Mouse (Mus musculus) retina, postnatal 7 days (tissue): Measurements from ENCODE around the gene Fam72a.

ENCODE experiments used
- DNase-seq: peaks from one replicate; pipeline ENCODE4 v3.0.0-alpha.2; 2012; ENCODE audit warnings: low read depth, low spot score

Fam72a gene

DNA sequence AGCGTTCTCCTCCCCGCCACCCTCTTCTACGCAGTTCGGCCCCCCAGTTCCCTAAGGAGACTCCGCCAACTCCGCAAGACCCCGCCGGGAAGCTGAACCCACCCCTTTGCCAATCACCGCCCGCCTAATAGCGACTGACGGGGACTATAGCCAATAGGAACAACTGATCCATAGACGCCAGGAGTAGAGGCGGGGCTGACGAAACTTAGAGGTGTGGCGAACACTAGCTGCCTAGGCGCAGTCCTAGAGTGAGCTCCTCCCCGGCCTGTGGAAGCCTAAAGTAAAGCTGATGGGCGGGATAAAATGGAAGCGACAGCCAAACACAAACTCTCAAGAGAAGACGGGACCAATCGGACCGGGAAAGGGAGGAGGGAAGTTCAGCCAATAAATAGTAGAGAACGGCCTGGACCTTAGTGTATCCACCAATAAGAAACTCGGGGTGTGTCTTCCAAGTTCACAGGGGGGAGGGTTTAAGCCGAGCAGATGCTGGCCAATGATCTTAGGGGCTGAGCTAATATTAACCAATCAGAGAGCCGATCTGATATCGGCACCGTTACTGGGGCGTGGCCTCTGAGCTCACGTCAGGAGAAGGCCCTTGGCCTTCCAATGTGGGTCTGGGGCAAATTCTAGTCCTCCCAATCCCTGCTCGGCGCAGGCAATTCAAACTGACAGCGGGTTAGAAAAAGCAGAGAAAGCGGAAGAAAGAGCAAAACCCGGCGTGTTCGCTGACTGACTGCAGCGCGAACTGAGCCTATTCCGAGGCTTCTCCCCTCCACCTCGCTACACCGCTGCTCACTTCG is at the start of gene Fam72a, which contains the start of gene Srgap2:
Gene Fam72a (plus strand): TSS at position 623 of the 800 bp plus-strand sequence.
Gene Srgap2 (minus strand): TSS at position 72 of the 800 bp plus-strand sequence.
- DNase-seq: peak; percentile 97

DNA sequence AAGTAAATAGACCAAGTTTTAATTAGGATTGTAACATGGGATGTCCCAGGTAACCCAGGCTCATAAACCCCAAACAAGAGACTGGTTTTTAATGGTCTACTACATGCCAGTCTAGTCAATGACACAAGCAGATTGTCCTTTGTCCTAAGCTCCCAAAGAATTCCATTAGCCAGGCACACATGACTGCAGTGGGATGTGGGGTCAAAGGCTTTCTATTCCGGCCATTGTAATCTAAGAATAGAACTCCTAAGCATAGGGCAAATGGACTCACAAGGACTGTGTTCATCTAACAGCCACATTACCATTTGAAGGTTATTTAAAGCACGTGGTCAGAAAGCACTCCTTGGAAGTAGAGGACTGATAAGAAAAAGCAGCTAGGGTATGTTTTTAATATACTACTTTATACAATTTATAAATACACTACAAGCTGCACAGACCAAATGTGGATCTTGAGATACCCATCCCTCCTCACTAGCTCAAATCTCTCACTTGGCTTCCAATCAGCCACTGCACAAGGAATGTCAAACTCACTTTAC is 48.9 kb upstream of the Fam72a start:
- DNase-seq: no peak

DNA sequence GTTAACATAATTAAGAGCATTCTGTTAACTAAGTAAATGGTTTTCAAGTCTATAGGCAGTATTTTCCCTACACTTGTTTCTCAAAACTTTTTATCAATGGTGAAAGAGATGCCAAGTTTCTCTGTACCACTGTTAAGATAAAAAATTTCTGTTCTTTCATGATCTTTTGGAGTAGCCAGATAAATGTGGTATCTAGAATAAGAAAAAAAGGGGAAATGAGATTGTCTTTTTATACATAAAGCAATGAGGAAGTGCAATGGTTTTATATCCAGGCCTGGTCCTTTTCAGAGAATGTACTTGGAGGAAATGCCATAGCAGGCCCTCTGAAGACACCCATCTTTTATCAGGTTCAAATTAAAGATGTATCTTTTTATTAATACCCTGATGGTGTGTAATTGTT is 46.3 kb upstream of the Fam72a start:
- no peak for DNase-seq

DNA sequence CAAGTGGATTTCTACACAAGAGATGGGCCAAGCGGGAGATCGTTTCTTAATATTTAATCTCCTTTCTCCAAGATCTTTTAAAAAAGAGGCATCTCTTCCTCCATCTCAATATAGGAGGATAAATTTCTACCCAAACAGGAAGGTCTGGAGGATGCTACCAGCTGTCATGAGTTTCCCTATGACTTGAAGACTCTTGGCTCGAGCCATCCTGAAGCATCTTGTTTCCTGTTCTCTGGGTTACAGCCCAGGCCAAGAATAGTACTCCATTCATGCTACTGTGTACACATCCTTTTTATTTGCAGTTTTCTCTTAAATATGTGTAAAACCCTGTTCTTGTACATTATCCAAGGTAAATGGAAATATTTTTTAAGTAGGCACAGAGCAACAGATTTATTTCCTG is 45.5 kb upstream of the Fam72a start:
- no peak for DNase-seq

DNA sequence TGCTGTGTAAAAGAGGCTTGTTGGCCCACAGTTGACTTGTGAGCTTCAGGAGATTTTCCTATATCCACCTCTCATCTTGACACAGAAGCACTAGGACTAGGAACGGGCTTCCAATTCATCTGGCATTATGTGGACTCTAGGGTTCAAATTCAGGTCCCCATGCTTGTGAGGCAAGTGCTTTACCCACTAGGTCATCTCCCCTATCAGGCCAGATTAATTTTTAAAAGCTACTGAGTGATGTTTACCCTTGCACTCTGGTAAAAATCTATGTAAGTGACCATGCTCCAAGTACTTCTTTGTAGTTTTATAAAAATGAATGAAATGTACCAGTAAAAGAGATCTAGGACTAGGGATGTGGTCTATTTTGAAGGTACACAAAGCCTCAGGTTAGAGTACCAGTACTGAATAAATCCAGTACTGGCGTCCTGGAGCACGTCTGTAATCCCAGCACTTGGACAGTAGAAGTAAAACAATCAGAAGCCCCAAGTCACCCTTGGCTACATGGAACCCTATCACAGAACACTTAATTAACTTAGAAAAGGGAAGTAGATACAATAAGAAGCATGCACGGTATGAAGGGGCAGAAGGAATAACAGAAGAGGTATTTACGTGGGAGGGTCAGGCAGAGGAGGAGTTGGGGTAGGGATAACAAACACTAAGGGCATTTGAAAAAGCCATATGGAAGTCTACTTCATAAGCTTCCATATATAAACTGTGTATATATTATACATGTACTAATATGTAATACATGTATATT is 41.4 kb upstream of the Fam72a start:
- DNase-seq: no peak

DNA sequence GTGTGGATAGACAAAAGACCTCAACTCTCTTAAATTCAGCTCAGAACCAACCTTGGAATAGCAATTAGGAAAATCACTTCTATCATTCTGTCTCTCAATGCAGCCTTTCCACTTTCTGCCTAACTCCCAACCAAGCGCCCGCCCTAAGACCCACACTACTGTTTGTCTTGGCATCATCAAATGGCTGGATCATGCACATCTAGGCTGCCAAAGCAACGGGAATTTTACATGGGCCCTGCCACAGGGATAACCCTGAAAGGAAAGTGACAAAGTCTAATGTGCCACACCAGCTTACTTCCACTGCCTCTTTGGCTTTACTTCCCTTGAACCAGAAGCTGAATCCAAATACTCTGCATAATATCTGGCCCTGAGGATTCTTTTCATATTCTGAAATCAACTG is 38.4 kb upstream of the Fam72a start:
- no peak for DNase-seq

DNA sequence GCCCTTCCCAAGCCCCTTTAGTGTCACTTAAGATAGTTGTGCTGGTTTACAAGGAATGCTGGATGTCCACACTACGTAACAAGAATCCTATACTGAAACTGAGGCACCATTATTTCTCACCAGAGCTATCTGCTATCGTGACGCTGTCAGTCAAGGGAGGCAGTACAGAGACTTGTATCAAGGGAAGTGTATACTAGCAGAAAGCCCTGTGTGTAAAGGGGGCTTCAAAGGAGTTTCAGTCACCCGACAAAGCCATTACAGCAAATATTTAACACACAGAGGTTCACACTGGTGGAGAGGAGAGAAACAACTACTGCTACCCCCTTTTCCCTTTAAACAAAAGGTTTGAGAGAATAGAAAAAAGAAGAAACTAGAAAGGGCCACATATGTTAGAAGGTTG is 36.1 kb upstream of the Fam72a start:
- DNase-seq: no peak

DNA sequence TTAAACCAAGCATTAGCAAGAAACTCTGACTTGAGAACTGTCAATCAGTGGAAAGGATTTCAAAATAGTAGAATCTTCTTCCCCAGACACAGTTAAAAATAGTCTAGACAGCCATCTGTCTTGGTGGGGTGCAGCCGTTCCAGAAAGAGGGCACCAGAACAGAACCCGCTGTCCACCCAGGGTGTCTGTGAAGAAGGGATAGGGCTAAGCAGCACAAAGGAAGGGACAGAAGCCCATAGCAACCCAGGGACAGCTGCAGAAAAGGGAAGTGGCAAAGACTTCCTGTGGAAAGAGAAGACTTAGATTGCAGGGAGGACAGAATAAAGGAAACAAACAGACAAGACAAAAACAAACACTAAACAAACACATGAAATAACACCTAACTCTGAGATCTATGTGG is 35.3 kb upstream of the Fam72a start:
- no peak for DNase-seq

DNA sequence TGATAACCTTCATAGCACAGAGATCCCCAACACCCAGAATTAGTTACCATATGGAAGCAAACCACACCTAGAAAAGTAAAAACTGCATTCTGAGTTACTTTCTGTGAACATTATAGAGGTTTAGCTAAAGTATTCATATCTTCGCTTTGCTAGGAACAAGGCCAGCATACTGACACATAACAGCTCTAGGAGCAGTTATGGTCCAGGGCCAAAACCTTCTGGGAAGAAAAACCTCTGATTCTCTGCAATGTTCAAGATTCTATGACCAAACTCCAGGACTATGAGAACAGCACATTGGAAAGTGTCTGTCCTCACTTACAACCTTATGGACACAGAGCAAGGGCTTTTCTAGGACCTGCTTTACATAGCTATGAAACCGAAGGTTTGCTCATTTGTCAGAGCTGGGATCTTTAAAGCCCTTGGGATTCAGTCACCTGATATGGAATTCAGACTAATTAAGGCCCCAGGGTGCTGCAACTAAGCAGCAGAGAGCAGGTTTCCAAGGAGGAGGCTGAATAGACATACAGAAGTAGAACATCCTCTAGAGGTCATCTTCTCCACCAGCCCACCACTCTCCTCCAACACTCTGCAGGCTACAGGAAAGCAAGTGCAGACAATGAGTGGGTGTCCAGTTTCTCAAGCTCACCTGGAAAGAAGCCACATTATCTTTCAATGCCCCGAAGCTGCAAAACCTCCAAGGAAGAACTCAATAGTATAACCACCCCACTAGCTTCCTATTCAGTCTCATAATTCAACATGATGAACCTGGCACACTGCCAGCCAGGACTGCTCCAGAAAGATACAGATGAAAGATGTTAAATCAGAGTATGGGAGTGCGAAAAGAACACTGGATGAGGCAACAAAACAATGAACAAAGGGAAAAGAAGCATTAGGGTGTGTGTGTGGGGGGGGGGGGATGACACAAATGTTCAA is 33.5 kb upstream of the Fam72a start:
- DNase-seq: no peak

DNA sequence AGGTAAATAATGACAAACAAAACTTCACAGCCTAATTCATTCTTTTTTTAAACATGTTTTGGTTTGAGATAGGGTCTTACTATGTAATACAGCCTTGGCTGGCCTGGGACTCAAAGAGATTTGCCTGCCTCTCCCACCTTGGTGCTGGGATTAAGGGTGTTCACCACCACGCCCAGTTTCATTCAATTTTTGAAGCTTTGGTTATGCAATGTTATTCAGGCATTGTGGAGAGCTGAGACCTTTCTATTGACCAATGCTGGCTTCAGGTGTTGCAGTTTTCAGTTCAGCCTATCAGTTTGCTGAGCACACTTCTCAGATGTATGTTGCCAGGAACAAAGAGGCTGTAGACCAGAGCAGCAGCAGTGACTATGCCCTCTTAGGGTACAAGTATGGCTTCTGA is 29.5 kb upstream of the Fam72a start:
- no peak for DNase-seq

DNA sequence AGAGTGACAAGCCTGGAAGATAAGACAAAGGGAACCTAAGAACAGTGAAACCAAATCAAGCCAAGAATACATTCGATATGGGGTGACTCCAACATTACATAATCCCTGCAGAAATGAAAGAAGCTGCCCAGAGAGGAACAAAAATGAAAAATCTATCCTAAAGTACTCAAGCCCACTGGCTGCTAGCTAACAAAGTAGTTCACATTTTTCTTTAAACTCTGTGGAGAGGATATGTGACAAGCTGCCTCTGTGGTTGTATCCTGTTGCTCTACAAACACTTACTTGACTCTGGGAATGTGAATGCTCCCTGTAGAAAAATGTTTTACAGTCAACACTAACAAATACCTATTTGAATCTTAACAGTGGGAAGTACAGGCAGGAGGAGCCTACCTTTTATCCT is 26.0 kb upstream of the Fam72a start:
- DNase-seq: no peak

DNA sequence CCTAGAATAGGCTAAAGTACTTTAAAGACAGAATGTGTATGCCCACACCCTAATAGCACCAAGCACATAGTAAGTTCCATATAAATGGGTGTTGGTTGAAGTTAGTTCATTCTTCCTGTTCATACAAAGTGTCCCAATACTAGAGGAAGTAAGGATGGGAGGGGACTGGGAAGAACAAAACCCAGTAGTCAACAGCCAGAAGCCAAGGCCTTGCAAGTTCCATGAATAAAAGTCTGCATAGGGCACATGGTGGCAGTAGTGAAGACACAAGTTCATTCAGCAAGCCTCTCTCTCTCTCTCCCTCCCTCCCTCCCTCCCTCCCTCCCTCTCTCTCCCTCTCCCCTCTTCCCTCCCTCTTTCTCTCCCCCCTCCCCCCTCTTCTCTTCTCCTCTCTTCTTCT is 16.6 kb upstream of the Fam72a start:
- DNase-seq: no peak

DNA sequence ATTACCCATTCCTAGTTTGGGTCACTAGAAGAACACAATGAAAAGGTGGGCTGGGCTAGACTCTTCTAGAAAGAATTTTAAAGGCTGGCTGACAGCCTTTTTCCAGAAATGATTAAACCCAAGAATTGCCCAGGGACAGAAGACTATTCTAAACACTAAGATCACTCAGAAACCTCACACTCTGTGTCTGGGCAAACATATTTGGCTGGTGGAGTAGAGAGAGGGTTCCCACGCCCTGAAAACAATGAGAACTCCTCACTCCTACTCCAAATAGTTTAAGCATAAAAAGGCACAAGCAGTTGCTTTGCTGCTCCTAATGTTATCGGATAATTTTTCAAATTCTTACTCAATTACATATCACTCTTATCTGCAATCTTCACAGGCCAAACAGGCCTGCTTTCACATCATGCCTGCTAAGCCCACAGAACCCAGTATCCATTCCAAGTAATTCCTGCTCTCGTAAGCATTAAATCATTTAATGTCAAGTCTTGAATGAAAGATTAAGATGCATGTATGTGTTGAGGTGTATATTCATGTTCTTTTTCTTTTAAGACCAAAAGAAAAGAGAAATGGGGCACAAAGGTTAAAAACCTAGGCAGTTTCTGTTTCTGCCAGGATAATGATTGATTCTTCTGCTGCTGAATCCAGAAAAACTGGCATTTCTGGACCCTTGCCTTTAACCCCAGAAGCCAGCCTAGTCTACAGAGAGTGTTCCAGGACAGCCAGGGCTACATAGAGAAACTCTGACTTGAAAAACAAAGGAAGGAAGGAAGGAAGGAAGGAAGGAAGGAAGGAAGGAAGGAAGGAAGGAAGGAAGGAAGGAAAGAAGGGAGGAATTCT is 15.8 kb upstream of the Fam72a start:
- DNase-seq: no peak

DNA sequence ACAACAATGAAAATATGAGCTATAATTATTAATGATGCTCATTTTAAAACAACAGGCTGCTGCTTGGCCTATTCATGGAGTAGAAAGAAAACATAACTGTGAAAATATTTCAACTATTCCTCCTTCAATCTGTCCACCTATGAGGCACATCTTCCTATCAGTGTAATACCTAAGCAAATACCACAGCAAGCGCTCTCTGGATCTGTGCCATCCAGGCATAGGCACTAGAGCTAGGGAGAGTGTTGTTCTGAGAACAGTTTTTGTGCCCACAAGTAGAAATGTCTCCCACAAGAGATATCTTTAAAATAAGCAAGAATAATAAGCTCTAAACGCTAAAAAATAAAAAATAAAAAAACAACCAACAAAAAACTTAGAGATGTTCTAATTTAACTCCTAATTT is 14.6 kb upstream of the Fam72a start:
- DNase-seq: no peak

DNA sequence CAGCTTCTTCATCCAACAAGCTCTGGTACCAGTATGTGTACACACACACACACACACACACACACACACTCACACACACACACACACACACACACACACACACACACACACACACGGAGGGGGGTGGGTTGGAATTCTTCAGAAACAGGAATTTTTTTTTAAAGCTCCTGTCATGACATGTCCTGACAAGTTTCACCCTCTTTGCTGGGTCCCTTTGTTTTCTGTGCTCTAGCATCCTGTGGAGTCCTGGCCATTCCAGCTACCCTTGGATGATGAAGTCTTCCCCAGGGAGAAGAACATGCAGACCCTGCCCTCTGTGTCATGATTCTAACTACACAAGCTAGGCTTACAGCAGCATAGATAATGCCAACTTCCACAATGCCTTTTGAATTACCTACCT is 13.5 kb upstream of the Fam72a start:
- DNase-seq: no peak

DNA sequence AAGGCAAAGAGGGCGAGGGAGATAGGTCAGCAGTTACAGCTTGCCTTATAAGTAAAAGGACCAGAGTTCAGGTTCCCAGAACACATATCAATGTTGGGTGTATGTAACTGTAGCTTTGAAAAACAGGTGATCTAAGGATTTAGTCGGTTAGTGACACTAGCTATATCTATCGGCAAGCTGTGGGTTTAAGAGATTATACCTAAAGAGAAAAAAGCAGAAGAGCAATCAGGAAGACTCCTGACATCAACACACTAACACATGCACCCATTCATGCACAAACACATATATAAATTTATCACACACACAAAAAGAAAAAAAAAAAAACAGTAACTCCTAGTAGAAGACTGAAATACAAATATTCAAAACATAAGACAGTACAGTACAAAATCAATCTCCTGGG is 11.1 kb upstream of the Fam72a start:
- DNase-seq: no peak

DNA sequence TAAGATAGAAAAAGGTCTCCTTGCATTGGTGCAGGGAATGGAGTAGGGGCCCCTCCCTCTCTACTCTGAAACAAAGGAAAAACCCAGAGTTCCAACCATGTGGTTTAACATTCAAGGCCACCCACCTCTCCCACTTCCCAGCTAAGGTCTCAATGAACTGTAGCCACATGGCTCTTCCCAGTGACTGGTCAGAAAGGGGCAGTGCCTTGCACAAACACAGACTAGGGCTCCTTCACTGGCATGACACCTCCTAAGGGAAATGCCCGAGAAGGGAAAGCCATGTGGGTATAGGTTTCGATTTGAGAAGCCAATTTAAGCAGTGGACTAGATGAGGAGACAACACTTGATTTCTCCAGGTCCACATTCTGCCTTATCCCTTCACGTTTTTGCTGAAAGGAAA is 3.9 kb upstream of the Fam72a start:
- no peak for DNase-seq

DNA sequence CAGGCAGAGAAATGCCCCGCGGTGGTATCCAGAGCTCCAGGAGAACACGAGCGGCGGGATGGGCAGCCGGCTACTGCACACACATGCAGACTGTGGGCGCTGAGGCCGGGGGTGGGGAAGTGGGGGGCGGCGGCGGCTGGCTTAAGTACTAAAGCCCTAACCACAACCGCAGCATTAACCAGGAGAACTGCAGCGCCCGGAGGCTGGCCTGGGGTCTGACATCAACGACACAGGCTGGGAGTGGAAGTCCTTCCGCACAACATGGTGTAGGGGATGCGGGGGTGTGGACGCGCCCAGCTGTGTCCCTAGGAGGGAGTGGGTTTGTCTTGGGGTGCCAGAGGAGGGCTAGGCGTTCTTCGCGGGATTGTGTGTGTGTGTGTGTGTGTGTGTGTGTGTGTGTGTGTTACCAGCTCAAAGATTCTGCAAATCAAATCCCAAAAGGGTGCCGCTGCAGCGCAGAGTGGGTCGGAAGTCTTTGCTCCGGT is 2.6 kb upstream of the Fam72a start:
- DNase-seq: peak; percentile 43

DNA sequence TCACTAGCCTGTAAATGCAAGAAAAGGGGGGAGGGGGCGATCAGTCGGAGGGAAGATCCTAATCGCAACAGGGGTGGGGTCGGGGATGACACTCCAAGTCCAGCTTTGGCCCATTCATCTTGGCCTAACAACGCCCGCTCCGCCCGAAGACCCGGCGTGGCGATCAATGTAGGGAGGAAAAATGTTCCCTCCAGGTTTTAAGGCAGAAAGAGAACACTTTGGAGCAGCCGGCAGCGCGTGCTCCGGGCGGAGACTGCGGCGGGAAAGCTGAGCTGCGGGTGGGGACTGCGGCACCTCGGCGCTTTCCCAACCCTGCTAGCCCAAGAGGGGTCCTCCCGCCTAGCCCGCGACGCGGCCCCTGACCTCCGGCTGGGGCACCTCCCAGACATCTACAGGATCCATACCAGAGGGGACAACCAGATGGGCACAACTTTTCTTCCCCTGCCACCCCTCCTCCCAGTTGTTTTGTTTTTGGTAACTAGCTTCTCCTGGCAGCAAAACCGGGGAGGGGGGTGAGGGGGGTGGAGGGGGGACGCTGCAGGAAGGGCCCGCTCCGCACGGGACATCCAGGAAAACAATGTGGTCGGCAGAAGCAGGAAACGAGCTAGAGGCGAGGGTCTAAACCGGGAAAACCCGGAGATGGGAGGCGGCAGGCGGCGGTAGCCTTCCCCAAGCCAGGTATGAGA is 2.0 kb upstream of the Fam72a start:
- no peak for DNase-seq
